Mouse (Mus musculus) lung, adult 18-20 months (tissue): ENCODE measurements at regions not wholly inside any gene's neighbourhood (a gene's known extent, or its start where the extent isn't known, plus 50 kb on each side); places are given as distances from the start of the nearest gene placed in this dataset.

Source experiments
- DNase-seq, 2 experiments: peaks; one replicate each; pipeline ENCODE4 v3.0.0; 2022; ENCODE audit warnings: mixed read lengths in 2 of 2

- no peak for DNase-seq
Observed at GRCm38 (mm10) chr2:79548039-79548600, 87.0 kb upstream of the Itprid2 start.

GRCm38 (mm10) chr2:79549781-79550180 lies 85.4 kb upstream of the Itprid2 start:
- no peak for DNase-seq

DNA sequence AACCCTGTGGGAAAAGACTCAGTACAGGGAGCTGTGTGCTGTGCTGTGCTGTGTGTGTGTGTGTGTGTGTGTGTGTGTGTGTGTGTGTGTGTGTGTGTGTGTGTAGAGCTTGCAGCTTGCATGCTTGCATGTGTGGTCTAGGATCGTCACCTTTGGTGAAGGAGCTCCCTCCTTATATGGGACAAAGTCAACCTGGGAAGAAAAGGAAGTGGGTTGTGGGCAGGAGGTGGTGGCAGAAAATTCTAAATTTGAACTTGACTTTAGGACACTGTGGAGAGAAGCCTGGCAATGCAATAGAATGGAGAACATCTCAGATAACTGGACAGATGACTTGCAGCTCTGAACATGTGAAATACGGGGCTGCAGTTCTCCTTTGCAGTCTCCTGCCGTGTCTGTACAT lies 84.7 kb upstream of the Itprid2 start:
- no peak for DNase-seq

DNA sequence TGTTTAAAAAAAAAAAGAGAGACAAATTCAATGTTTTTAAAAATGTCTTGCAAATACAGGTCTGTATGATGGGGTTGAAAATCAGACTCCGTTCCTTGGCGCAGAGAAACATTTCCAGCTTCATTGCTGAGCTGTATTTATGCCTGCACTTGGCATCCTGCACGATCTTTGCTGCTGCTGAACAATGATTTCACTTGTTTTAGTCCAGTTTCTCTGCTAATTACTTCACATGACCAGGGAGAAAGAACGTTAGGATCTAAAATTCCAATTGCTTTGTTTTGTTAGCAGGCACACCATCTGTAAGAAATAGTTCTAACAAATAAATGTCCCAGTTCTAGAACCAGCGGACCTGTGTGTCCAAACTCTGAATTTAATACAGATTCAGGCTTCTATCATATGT lies 82.7 kb upstream of the Itprid2 start:
- DNase-seq: no peak

DNA sequence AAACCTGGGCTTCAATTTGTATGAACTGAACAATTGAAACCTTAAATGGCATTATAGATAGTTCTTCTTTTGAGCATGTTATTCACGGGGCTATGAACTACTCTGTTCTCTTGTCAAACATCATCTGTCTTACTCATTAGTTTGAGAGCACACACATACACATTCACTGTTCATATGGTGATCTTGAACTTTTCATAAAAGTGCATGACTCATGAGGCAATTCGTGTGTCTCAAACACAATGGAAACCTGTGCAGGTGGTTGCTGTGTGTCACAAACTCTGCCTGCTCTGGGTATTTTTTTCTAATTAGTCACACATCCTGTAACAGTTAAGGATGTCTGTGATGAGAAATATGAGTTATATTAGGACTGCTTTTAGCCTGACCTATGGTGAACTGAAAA lies 79.8 kb upstream of the Itprid2 start:
- no peak for DNase-seq

DNA sequence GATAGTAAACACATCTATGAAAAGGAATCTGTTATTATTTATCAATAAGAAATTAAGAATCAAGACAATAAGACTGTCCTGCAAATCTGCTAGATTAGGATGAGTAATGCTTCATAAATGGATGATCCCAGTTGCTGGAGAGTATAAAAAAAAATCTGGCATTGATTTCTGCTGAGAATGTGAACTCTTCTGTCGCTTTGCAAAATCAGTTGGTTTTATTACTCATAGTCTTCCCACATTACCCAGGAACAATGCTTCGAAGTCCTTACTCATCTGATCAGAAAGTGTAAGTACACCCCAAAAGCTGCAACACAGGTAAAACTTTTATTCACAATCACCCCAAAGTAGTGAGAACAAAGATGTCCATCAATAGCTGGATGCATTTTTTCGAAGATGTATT lies 77.8 kb upstream of the Itprid2 start:
- DNase-seq: no peak

DNA sequence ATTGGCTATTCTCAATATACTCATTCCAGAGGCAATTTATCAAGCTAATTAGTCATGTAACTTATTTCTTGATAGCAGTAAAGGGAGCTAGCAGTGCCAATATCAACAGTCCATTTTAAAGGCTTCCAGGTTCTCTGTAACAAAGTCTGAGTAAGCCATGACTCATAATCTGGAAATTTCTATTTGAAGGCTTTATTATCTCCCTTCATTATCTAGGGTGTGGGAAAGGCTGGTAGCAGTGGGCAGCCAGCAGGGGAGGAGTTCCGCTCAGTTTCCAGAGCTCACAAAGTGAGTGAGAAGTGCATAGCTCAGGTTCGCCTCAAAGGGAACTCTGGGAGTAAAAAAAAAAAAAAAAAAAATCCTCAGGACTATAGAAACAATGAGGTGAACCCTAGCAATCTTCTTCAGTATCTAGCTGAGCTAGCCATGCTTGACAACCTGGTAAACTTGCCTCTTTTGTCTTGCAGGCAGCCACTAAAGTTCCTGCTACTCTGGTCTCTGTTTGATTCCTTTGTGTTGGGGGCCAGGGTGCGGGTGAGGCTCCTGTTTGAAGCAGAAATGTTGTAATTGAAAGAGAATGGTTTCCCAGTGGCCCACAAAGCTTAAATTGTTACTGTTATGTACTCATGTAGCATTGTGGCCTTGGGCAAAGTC lies 68.7 kb upstream of the Itprid2 start:
- DNase-seq: no peak

- DNase-seq: no peak
Observed at GRCm38 (mm10) chr2:79567413-79567934, 67.7 kb upstream of the Itprid2 start.

GRCm38 (mm10) chr2:79569663-79570062 lies 65.5 kb upstream of the Itprid2 start:
- no peak for DNase-seq

DNA sequence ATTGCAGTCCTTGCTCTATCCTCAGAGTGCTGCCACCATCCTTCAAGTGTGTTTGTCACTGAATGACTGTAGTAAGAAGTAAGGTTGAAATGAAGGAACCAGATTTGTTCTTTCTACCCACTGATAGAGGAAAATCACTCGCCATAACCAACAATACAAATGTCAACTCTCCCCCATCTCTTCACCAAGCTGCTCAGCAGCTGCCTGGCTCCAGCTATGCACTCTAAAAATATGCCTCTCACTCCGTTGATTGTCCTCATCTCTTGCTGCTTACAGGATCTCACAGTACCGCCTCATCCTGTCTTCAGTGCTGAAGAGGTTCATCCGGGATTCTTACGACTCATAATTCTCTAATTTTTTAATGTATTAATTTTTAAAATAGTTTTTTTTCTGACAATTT lies 63.2 kb upstream of the Itprid2 start:
- no peak for DNase-seq

GRCm38 (mm10) chr2:79575074-79575473 lies 60.1 kb upstream of the Itprid2 start:
- DNase-seq: no peak

GRCm38 (mm10) chr2:79585022-79585774 lies 50.0 kb upstream of the Itprid2 start:
- DNase-seq: no peak
